Mouse (Mus musculus) urinary bladder, postnatal 25 days (tissue): Measurements from ENCODE around the gene Vta1.

Experiments used
- DNase-seq: peaks from one replicate; pipeline ENCODE4 v3.0.0; 2022; ENCODE audit warnings: low spot score

Vta1 gene

DNA sequence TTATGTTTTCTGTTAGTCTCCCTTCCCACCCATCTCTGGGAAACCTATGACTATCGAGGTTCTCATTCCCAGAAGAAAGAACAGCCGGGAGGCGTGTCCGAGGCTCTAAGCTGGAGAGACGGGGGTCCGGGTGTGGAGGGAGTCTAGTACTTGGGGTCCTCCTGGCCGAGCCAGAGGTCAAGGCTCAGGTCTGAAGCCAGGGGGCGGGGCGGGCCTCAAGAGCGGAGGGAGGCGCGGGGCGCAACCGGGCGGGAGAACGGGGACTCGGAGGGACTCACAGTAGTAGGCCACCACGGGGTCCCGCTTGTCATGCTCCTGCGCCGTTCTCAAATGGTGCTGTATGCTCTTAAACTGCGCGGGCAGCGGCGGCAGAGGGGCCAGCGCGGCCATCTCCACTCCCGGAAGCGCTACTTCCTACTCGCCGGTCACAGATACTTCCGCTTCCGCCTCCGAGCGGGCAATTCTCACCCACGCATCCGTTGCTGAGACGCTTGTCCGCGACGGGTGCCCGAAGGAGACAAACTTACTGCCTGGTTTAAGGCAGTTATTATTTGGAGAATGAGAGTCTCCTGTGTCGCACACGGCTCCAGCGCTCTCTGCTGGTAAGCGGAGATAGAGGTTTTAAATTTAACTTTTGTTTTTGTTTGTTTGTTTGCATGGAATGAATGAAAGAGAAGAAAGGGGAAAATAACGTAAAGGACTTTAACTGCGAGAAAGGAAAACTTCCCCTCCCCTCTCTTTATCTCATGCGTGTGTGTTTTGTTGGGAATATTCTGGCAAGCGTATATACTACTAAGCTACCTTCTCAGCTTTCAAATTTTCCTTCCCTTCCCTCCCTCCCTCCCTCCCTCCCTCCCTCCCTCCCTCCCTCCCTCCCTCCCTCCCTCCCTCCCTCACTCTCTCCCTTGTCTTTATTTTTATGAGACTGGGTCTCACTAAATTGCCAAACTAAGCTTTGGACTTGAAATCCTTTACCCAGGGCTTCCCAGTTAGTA lies at the start of gene Vta1, which contains the start of gene Nmbr:
Gene Vta1 (minus strand): TSS at position 489 of the 995 bp plus-strand sequence.
Gene Nmbr (plus strand): TSS at position 520 of the 995 bp plus-strand sequence.
- DNase-seq: peak; percentile 96

DNA sequence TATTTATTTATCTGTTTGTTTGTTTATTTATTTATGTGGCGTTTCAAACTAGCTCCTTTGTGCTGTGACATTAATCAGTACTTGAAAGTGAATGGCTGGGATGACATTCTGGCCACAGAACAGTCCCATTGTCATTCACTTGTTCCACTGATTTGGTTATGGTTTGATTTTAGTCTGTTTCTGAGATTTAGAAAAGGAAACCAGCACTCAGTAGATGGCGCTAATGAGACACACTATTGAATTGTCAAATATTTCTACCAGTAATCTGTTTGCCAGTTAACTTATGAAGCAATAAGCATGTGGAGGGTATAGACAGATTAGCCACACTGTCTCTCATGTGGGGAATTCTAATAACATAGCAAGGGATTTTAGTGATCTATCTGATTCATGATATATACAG lies 28.9 kb upstream of the Vta1 start:
- DNase-seq: peak; percentile 12

GRCm38 (mm10) chr10:14725671-14726070 lies 20.3 kb upstream of the Vta1 start:
- no peak for DNase-seq

GRCm38 (mm10) chr10:14718114-14718513 lies 12.8 kb upstream of the Vta1 start, which contains the start of gene Gje1:
Gene Gje1, minus strand, starts transcription at chr10:14718214.
- DNase-seq: no peak

GRCm38 (mm10) chr10:14703830-14704420 lies 1.4 kb downstream of the Vta1 start:
- no peak for DNase-seq

GRCm38 (mm10) chr10:14703239-14703638 lies 2.1 kb downstream of the Vta1 start:
- DNase-seq: no peak

DNA sequence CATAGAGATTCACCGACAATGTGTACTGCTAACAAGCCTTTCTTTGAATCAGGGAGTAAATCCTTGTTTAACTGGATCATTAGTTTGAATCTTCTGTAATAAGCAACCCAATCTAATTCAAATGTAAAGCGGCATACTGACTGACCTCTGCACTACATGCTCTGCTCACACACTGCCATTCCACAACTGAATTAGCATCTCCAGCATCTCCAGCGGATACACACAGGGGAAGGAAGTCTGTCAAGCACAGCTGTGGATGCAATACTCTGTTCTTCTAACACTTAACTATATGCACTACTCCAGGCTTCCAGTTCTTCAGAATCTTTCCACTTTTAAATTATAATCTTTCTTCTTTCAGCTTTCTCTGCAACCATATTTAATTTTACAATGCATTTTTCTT lies 15.0 kb downstream of the Vta1 start:
- DNase-seq: no peak

- DNase-seq: no peak
Observed at GRCm38 (mm10) chr10:14688785-14689442, 16.4 kb downstream of the Vta1 start.

DNA sequence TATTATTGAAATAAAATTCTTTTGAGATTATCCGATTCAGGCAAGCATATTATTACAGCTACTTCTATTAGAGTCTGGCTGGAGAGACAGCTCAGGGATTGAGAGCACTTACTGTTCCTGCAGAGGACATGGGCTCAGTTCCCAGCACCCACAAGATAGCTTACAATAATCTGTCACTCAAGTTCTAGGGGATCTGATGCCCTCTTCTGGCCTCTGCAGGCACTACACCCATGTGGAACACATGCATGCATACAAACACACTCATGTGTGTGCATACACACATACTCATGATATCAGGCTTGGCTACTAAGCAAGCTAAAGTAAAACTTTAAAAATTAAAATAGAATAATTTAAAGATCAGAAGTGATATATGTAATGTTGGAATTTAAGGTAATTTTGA lies 19.7 kb downstream of the Vta1 start:
- no peak for DNase-seq

- DNase-seq: no peak
Observed at GRCm38 (mm10) chr10:14666147-14666546, 39.2 kb downstream of the Vta1 start.

- DNase-seq: no peak
Observed at GRCm38 (mm10) chr10:14660875-14661274, 44.5 kb downstream of the Vta1 start.

DNA sequence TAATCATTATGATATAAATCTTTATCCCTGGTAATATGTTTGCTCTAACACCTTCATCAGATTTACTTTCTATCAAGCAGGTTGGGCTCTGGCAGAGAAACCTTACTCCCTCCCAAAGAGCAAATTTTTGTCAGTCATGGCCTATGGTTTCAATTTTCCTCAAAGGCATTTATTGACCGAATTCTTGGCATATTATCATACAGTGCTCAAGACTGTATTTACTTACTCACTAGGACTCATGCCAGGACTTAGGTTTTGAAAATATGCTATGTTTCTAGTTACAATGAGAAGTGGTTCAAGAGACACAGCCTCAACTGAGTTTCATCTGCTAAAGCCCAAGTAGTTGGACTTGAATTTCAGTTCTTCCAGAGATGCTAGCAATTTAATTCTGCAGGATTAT lies 65.7 kb downstream of the Vta1 start:
- no peak for DNase-seq

DNA sequence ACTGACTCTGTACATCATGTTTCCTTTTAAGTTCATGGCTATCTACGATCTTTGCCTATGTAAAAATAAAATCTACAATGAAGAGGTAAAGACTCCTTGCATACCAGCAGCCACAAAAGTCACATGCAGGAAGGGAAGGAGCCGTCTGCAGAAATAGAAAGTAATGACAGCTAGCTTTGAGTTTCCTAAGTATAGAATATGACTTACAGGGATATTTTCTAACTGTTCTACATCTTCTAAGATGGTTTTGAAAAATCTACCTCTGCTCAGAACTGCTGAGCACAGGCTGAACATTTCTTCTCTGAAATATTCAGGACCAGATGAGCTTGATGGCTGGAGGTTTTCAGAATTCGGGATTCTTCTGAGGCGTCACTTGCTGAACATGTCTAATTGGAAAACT lies 66.3 kb downstream of the Vta1 start:
- DNase-seq: no peak

DNA sequence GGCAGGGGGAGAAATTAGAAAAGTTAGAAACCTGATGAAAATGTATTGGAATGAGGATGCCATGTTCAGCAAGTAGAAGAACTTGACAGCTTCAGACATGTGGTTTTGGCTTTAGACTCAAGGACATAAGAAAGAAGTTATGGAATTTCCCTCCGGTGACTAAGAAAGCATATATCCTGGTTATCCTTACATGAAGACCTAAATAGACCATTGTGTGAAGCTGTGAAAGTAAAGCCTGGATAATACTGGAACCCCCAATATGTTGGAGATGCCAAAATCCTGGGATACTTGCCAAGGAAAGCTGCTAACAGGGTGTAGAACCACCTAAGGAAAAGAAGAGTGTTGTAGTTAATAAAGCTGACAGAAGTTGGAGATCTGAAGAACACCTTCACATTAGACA lies 79.7 kb downstream of the Vta1 start:
- DNase-seq: no peak

DNA sequence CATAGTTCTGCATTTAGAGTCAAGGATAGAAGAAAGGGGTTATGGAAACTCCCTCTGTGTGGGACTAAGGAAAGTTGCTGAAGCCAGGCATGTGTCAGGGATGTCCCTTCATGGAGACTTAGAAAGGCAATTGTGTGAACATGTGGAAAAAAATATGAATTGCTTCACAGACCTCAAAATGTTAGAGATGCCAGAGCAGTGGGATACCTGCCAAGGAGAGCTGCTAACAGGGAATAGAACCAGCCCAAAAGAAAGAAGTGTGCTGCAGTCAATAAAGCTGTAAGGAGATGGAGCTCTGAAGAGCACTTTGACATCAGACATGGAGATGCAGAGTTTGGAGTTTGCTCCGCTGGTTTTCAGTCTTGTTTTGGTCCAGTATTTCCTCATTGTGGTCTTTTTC lies 86.2 kb downstream of the Vta1 start:
- no peak for DNase-seq

DNA sequence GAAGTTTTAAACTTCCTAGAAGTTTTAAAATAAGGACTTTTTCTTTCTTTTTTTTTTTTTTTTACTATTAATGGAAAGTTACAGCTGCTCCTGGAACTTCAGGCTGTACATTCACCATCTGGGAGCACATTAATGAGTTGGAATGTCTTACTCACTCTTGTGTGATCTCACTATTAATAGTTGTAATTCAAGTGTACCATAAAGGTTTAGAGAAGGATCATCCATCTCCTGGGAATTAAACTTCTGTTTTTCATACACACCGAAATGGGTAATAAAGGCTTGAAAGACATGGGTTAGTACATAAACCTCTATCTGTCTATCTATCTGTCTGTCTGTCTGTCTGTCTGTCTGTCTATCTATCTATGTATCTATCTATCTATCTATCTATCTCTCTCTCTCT lies 87.1 kb downstream of the Vta1 start:
- no peak for DNase-seq

- no peak for DNase-seq
Observed at GRCm38 (mm10) chr10:14615441-14615840, 89.9 kb downstream of the Vta1 start.

- DNase-seq: no peak
Observed at GRCm38 (mm10) chr10:14607597-14607996, 97.8 kb downstream of the Vta1 start.
